In genomic region chrX:65734577-65734976, GRCm38 (mm10) we compare ENCODE assay signal across 11 mouse cellular contexts.
DNase-seq lines count a peak whose midpoint lies in the region; ATAC-seq lines count a peak whose summit lies in the region.
"Had no signal": no experiment of that assay in that cellular context is flagged by ENCODE, and none has a peak within 500 bp of the region (broad histone marks: within the 10 kb centered on the region; RNA-seq: fewer than 3 reads in every experiment).

No protein-coding gene starts in this region.

- H3K9ac ChIP-seq in limb, embryonic 11.5 days (ENCODE audit: low read length): no peak overlapping the region

- H3K4me3 ChIP-seq in limb, embryonic 11.5 days (ENCODE audit: low read depth, low read length): no peak overlapping the region
- no peak overlapping the region for H3K4me3 ChIP-seq in limb, embryonic 10.5 days
- H3K4me3 ChIP-seq: megakaryocyte, embryonic 14.5 days had no signal

- DNase-seq in cerebellum, postnatal 10 days: peak; percentile 42 to 63
- DNase-seq in cerebellum, adult 11 months: no peak
- peak; percentile 21 for DNase-seq in limb, embryonic 11.5 days (ENCODE audit: low spot score)
- no peak for DNase-seq in limb, embryonic 10.5 days (ENCODE audit: low spot score)
- DNase-seq in MEL-GATA-1-ER (ENCODE audit: extremely low read depth, low read depth): peak; percentile 4
- DNase-seq in layer of hippocampus, adult 9-11 months: peak; percentile 2
- DNase-seq in heart, postnatal 36 days: no peak
- no peak for DNase-seq in adrenal gland, adult (ENCODE audit: inconsistent age in 2 of 2, low spot score in 1 of 2)
- DNase-seq: heart, adult 11 months; spleen, adult 18-20 months had no signal

- no peaks in the 10 kb centered on the region for H3K36me3 ChIP-seq in limb, embryonic 11.5 days (ENCODE audit: control insufficient read depth, insufficient read depth, low read length)
- H3K36me3 ChIP-seq in limb, embryonic 10.5 days: no peaks in the 10 kb centered on the region

- H3K9me3 ChIP-seq in limb, embryonic 11.5 days (ENCODE audit: control insufficient read depth, low read length): no peaks in the 10 kb centered on the region
- H3K9me3 ChIP-seq in limb, embryonic 10.5 days (replicated peaks): no peaks in the 10 kb centered on the region
- H3K9me3 ChIP-seq: megakaryocyte, embryonic 14.5 days had no signal

- intact Hi-C loops in heart, postnatal 36 days (cut with DNase I): no loop called here

- no peak for ATAC-seq in limb, embryonic 11.5 days (ENCODE audit: insufficient number of reproducible peaks, low FRiP score, low TSS enrichment, low read depth)

- no peak overlapping the region for H3K27ac ChIP-seq in limb, embryonic 11.5 days (replicated peaks; ENCODE audit: low read depth, low read length)
- no peak overlapping the region for H3K27ac ChIP-seq in limb, embryonic 10.5 days

- no peaks in the 10 kb centered on the region for H3K4me1 ChIP-seq in limb, embryonic 11.5 days (ENCODE audit: control insufficient read depth, insufficient read depth, low read length)
- no peaks in the 10 kb centered on the region for H3K4me1 ChIP-seq in limb, embryonic 10.5 days
- H3K4me1 ChIP-seq: megakaryocyte, embryonic 14.5 days had no signal

- no peaks in the 10 kb centered on the region for H3K27me3 ChIP-seq in limb, embryonic 11.5 days (ENCODE audit: control insufficient read depth, insufficient read depth, low read length)
- H3K27me3 ChIP-seq in limb, embryonic 10.5 days (ENCODE audit: low read depth, poor library complexity, severe bottlenecking): no peaks in the 10 kb centered on the region
- H3K27me3 ChIP-seq: megakaryocyte, embryonic 14.5 days had no signal

- H3K4me2 ChIP-seq in limb, embryonic 11.5 days (ENCODE audit: low read depth, severe bottlenecking): no peak overlapping the region

Comparison
In these comparisons a context has a peak if more than half of its experiments do, and no peak if none do; other contexts are left out.
1. DNase-seq: peak in cerebellum, postnatal 10 days (2 of 2), limb, embryonic 11.5 days (single experiment), MEL-GATA-1-ER (single experiment) and layer of hippocampus, adult 9-11 months (single experiment); none in cerebellum, adult 11 months (single experiment), limb, embryonic 10.5 days (single experiment), heart, postnatal 36 days (0 of 2) and adrenal gland, adult (0 of 2).